Mouse (Mus musculus) limb, embryonic 13.5 days (tissue): ENCODE data around the gene Ube2z. TPM values are rescaled to one million over a fixed set of nuclear protein-coding genes. Genes with fewer than 3 reads are reported as not detected.

Experiments used
- ATAC-seq: fragments of 200-750 bp; cut with Nextera tagmentation; 2 replicates; pipeline ENCODE4 v1.8.0; 2017; ENCODE audit warnings: low read depth, moderate number of reproducible peaks, moderate TSS enrichment; ENCODE audit not compliant: low FRiP score
- H3K27ac ChIP-seq: fragments of 300-500 bp; sonication (generic); 2 replicates; pipeline ENCODE4 v1.5.1; 2015; ENCODE audit warnings: inconsistent platforms, mild to moderate bottlenecking, moderate library complexity
- H3K27me3 ChIP-seq: fragments of 300-500 bp; sonication (generic); 2 replicates; pipeline ENCODE4 v1.6.1; 2015; ENCODE audit warnings: mild to moderate bottlenecking, inconsistent platforms
- H3K36me3 ChIP-seq: fragments of 300-500 bp; sonication (generic); 2 replicates; pipeline ENCODE4 v1.6.1; 2015; ENCODE audit warnings: inconsistent platforms, mild to moderate bottlenecking, moderate library complexity
- H3K4me1 ChIP-seq: fragments of 300-500 bp; sonication (generic); 2 replicates; pipeline ENCODE4 v1.6.1; 2015; ENCODE audit warnings: inconsistent platforms
- H3K4me2 ChIP-seq: fragments of 300-500 bp; sonication (generic); replicated peaks from 2 replicates; pipeline ENCODE4 v1.6.1; 2015; ENCODE audit warnings: inconsistent platforms, mild to moderate bottlenecking, moderate library complexity
- H3K4me3 ChIP-seq: fragments of 300-500 bp; sonication (generic); 2 replicates; pipeline ENCODE4 v1.5.1; 2015; ENCODE audit warnings: moderate library complexity, mild to moderate bottlenecking, inconsistent platforms
- H3K9ac ChIP-seq: fragments of 300-500 bp; sonication (generic); 2 replicates; pipeline ENCODE4 v1.6.1; 2015; ENCODE audit warnings: mild to moderate bottlenecking, inconsistent platforms
- H3K9me3 ChIP-seq: fragments of 300-500 bp; sonication (generic); 2 replicates; pipeline ENCODE4 v1.6.1; 2016; ENCODE audit warnings: inconsistent platforms
- WGBS: fragments of 180-500 bp; shearing (Covaris S2); methylation state at CpG from one replicate; pipeline ENCODE4 v1.1.7; 2015; 5-methylcytosine and 5-hydroxymethylcytosine counted together
- polyA plus RNA-seq: library from polyadenylated mRNA; unstranded; fragments of >200 nt; fragmentation: Nextera tagmentation; extraction: Ambion mirVana; gene quantifications from 2 replicates; pipeline ENCODE4 v1.2.1, GENCODE M21; 2015

Ube2z gene
- polyA plus RNA-seq, 1 experiment from 2014 or later: 41.4 TPM

GRCm38 (mm10) chr11:96005403-96006271 is 59.6 kb downstream of the Ube2z start, which contains the start of gene Igf2bp1:
TSS of gene Igf2bp1 (minus strand) at chr11:96005940.
- H3K27ac ChIP-seq: peak within 1 kb of the TSS; percentile 99
- H3K9me3 ChIP-seq: no peaks in the 10 kb centered on the region
- H3K9ac ChIP-seq: peak within 1 kb of the TSS; percentile 95
- under 1% methylated on average over 65 of the region's 74 CpGs for WGBS
- H3K4me1 ChIP-seq: peaks cover 33% of the 10 kb centered on the region
- no peaks in the 10 kb centered on the region for H3K27me3 ChIP-seq
- peak; percentile 77 for ATAC-seq
- H3K4me3 ChIP-seq: peak within 1 kb of the TSS; percentile 93
- H3K4me2 ChIP-seq: peak within 1 kb of the TSS; percentile 91
- no peaks in the 10 kb centered on the region for H3K36me3 ChIP-seq

GRCm38 (mm10) chr11:96004793-96005402 is 60.3 kb downstream of the Ube2z start:
- under 1% methylated on average over 50 of the region's 57 CpGs for WGBS
- Histone ChIP-seq H3K9me3 (no peaks in the 10 kb centered on the region), H3K27me3 (no peaks in the 10 kb centered on the region), H3K4me1 (peaks cover 40% of the 10 kb centered on the region), H3K4me2 (peak overlapping the region; percentile 91), H3K4me3 (peak overlapping the region; percentile 93), H3K36me3 (no peaks in the 10 kb centered on the region; the same call in 1 of the 2 replicates), H3K27ac (peak overlapping the region; percentile 99), H3K9ac (peak overlapping the region; percentile 95)
- no peak for ATAC-seq

GRCm38 (mm10) chr11:96003969-96004792 is 61.0 kb downstream of the Ube2z start:
- Histone ChIP-seq H3K4me1 (peaks cover 46% of the 10 kb centered on the region), H3K36me3 (no peaks in the 10 kb centered on the region; the same call in 1 of the 2 replicates), H3K9ac (peak overlapping the region; percentile 95), H3K4me2 (peak overlapping the region; percentile 91), H3K9me3 (no peaks in the 10 kb centered on the region), H3K4me3 (peak overlapping the region; percentile 93), H3K27ac (peak overlapping the region; percentile 99), H3K27me3 (no peaks in the 10 kb centered on the region)
- ATAC-seq: no peak
- under 1% methylated on average over 32 of the region's 32 CpGs for WGBS

- Histone ChIP-seq H3K9me3 (no peaks in the 10 kb centered on the region), H3K27ac (peak overlapping the region; percentile 33; the same call in 1 of the 2 replicates), H3K4me2 (peak overlapping the region; percentile 91), H3K4me3 (peak overlapping the region; percentile 93), H3K36me3 (peaks cover 5% of the 10 kb centered on the region), H3K9ac (peak overlapping the region; percentile 95), H3K27me3 (no peaks in the 10 kb centered on the region), H3K4me1 (peaks cover 51% of the 10 kb centered on the region)
- WGBS: 4% methylated on average over 12 of the region's 12 CpGs
- no peak for ATAC-seq
These were observed 61.9 kb downstream of the Ube2z start for GRCm38 (mm10) chr11:96003100-96003900.

Other genes with a start within 250 kb of the Ube2z start
- gene Phospho1, start 240.9 kb downstream of the Ube2z start, polyA plus RNA-seq: 0.26 and 0.89 TPM in 2 replicates
- 11.2 and 12.0 TPM in 2 replicates for gene Gngt2, start 228.2 kb downstream of the Ube2z start, polyA plus RNA-seq
- 5.4 and 5.5 TPM in 2 replicates for gene Abi3, start 222.9 kb downstream of the Ube2z start, polyA plus RNA-seq
- 0.19 TPM in 1 of 2 replicates, not detected in the other for gene B4galnt2, start 150.5 kb downstream of the Ube2z start, polyA plus RNA-seq
- gene Igf2bp1, start 59.4 kb downstream of the Ube2z start, polyA plus RNA-seq: 83.4 and 85.7 TPM in 2 replicates
- not detected in 2 replicates for gene Gip, start 40.8 kb downstream of the Ube2z start, polyA plus RNA-seq
- 95.0 and 98.4 TPM in 2 replicates for gene Snf8, start 30.5 kb downstream of the Ube2z start, polyA plus RNA-seq
- gene Atp5g1, start 10.3 kb upstream of the Ube2z start, polyA plus RNA-seq: 424 and 500 TPM in 2 replicates
- not detected in 2 replicates for gene Calcoco2, start 46.6 kb upstream of the Ube2z start, polyA plus RNA-seq
- not detected in 2 replicates for gene Ttll6, start 68.4 kb upstream of the Ube2z start, polyA plus RNA-seq
- gene Hoxb13, start 128.9 kb upstream of the Ube2z start, polyA plus RNA-seq: not detected in 2 replicates
- gene Hoxb9, start 206.1 kb upstream of the Ube2z start, polyA plus RNA-seq: 1.1 and 1.3 TPM in 2 replicates
- 0.17 and 0.32 TPM in 2 replicates for gene Hoxb8, start 216.5 kb upstream of the Ube2z start, polyA plus RNA-seq
- gene Hoxb7, start 221.2 kb upstream of the Ube2z start, polyA plus RNA-seq: 2.0 and 2.2 TPM in 2 replicates
- gene Hoxb6, start 227.1 kb upstream of the Ube2z start, polyA plus RNA-seq: 0.59 and 1.4 TPM in 2 replicates
- gene Hoxb5, start 237.9 kb upstream of the Ube2z start, polyA plus RNA-seq: 0.97 and 1.5 TPM in 2 replicates